Mouse (Mus musculus): ENCODE data around the gene Lmbrd1. TPM values are rescaled to one million over a fixed set of nuclear protein-coding genes. Genes with fewer than 3 reads are reported as not detected.
"Not testable (repeated sequence)": the region's sequence is repeated elsewhere in the genome, so short reads cannot be mapped to it uniquely, and the experiment has no call there.

Lmbrd1 gene
- total RNA-seq, 4 experiments from 2014 or later: 135 to 148 (median 142) TPM

GRCm38 (mm10) chr1:24720209-24720608 lies 41.8 kb downstream of the Lmbrd1 start:
- DNase-seq (ENCODE audit: low spot score in 2 of 2): no peak

GRCm38 (mm10) chr1:24729784-24730183 lies 51.4 kb downstream of the Lmbrd1 start:
- DNase-seq (ENCODE audit: low spot score in 2 of 2): no peak

- no peak for DNase-seq (ENCODE audit: low spot score in 2 of 2)
Observed at GRCm38 (mm10) chr1:24732286-24732685, 53.9 kb downstream of the Lmbrd1 start.

- no peak for DNase-seq (ENCODE audit: low spot score in 2 of 2)
Observed at GRCm38 (mm10) chr1:24734866-24735265, 56.4 kb downstream of the Lmbrd1 start.

- DNase-seq (ENCODE audit: low spot score in 2 of 2): no peak
Observed at GRCm38 (mm10) chr1:24740903-24741302, 62.5 kb downstream of the Lmbrd1 start.

- DNase-seq (ENCODE audit: low spot score in 2 of 2): no peak
Observed at GRCm38 (mm10) chr1:24741552-24741951, 63.1 kb downstream of the Lmbrd1 start.

- DNase-seq (ENCODE audit: low spot score in 2 of 2): no peak
Observed at GRCm38 (mm10) chr1:24743191-24743924, 64.9 kb downstream of the Lmbrd1 start.

GRCm38 (mm10) chr1:24752715-24753114 lies 74.3 kb downstream of the Lmbrd1 start:
- no peak for DNase-seq (ENCODE audit: low spot score in 2 of 2)

- no peak for DNase-seq (ENCODE audit: low spot score in 2 of 2)
Observed at GRCm38 (mm10) chr1:24758516-24758915, 80.1 kb downstream of the Lmbrd1 start.

- DNase-seq (ENCODE audit: low spot score in 2 of 2): no peak
Observed at GRCm38 (mm10) chr1:24766466-24766865, 88.0 kb downstream of the Lmbrd1 start.

- DNase-seq (ENCODE audit: low spot score in 2 of 2): not testable (repeated sequence)
Observed at GRCm38 (mm10) chr1:24767197-24767596, 88.8 kb downstream of the Lmbrd1 start.

GRCm38 (mm10) chr1:24773642-24774041 lies 95.2 kb downstream of the Lmbrd1 start:
- DNase-seq (ENCODE audit: low spot score in 2 of 2): no peak

GRCm38 (mm10) chr1:24776576-24776975 lies 98.1 kb downstream of the Lmbrd1 start:
- DNase-seq (ENCODE audit: low spot score in 2 of 2): no peak

GRCm38 (mm10) chr1:24793168-24793567 lies 114.7 kb downstream of the Lmbrd1 start:
- no peak for DNase-seq (ENCODE audit: low spot score in 2 of 2)

GRCm38 (mm10) chr1:24807971-24808370 lies 129.5 kb downstream of the Lmbrd1 start:
- not testable (repeated sequence) for DNase-seq (ENCODE audit: low spot score in 2 of 2)

Other genes with a start within 250 kb of the Lmbrd1 start
- gene Col19a1, start 91.2 kb upstream of the Lmbrd1 start, total RNA-seq (2022): 10 to 100 TPM; 21.8 to 24.2 (median 23.1) TPM

Measured in left cerebral cortex, adult 8-10 months (tissue).